Mouse (Mus musculus): ENCODE measurements around the gene Ctrc.

GRCm38 (mm10) chr4:141859351-141859750 lies 13.2 kb upstream of the Ctrc start:
- TF ChIP-seq CTCF (conservative IDR thresholded peaks at IDR 0.05; ENCODE audit: low read length) (no peak), NANOG (IDR thresholded peaks at IDR 0.05; ENCODE audit: borderline replicate concordance, low read length) (no peak), POU5F1 (IDR thresholded peaks at IDR 0.05; ENCODE audit: borderline replicate concordance, low read length) (no peak)

Measured in E14TG2a.4 (cell line).